Mouse (Mus musculus): Measurements from ENCODE around the gene Gm21170. TPM values are rescaled to one million over a fixed set of nuclear protein-coding genes. Genes with fewer than 3 reads are reported as not detected.

Gm21170 gene
- not detected for polyA plus RNA-seq (2014; fragmentation: Illumina TruSeq; extraction: RNeasy Lipid Tissue Mini Kit (QIAGEN cat#74804); ENCODE audit: low read depth, low replicate concordance)

DNA sequence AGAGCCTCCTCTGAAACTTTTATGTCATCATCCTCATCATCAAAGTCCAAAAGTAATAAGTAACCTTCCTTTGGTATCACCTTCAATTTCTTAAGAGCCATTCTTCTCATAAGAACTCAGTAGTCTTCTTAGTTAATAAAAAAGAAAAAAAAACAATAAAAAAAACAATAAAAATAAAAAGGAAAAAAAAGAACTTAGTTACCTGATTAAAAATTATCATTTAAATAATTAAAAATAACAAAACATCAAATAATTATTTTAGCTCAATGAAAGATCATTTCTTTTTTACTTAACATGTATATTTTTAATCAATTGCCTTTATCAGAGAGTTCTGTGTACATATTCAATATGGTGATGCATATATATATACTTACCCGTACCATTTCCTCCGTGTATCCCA lies at the start of gene Gm21170:
Gene Gm21170 (minus strand): TSS at position 101 of the 400 bp plus-strand sequence.

Other genes starting within 250 kb of the Gm21170 start
- not detected for gene Gm21256, start 240.1 kb downstream of the Gm21170 start, polyA plus RNA-seq (2014; fragmentation: Illumina TruSeq; extraction: RNeasy Lipid Tissue Mini Kit (QIAGEN cat#74804); ENCODE audit: low read depth, low replicate concordance)

Measured in sigmoid colon, adult 10 weeks (tissue).